Mouse (Mus musculus) megakaryocyte, adult 5-6 weeks (primary cell): ENCODE measurements around the gene Hnrnpl. TPM values are rescaled to one million over a fixed set of nuclear protein-coding genes. Genes with fewer than 3 reads are reported as not detected.
A peak's percentile ranks its signal among the peaks of the same experiment; 100 is the strongest.

ENCODE experiments used
- ATAC-seq: 2 replicates; pipeline ENCODE4 v1.8.0; 2016; ENCODE audit warnings: mild to moderate bottlenecking, inconsistent platforms; ENCODE audit not compliant: poor library complexity, severe bottlenecking
- total RNA-seq, 2 experiments: library from RNA; stranded (forward) in 1 of 2; stranded (reverse) in 1 of 2; fragments of 153-499, 151-499 nt in 1 of 2; fragments of 221-1000, 200-1000 nt in 1 of 2; gene quantifications; 2 replicates each; pipeline versions ENCODE4 v1.2.3 to v1.2.4; 2015 to 2017

The Hnrnpl gene
- total RNA-seq, 2 experiments from 2014 or later, result 187 to 307 TPM

DNA sequence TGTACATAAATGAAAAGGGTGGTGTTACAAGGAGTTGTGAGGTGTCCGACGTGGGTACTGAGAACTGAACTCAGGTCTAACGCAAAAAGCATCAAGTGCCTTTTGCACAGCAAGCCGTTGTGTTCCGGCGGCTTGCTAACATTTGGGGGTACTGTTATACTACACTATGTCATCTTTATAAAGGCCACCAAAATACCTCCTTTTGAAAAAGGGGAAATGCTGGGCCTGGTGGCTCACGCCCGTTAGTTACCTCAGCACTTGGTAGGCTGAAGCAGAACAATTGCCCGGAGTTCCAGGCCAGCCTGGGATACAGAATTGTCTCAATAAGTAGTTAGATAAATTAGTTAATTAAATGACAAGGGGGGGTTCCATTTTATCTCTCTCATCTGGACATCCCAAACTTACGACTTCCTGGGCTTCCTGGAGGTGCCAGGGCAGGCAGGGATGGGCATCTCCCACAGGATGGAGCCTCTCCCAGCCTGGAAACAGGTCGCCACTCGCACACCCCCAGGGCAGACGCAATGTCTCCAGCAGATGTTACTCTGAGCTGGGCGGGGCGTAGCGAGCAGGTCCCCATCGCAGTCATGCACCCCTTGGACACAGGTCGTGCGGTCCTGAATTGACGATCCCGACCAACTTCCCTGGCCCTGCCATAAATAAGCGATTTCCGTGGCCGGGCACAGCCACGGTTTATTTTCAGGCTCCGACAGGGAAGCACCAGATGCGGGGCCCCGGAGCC is 58.6 kb downstream of the Hnrnpl start:
- no peak for ATAC-seq

DNA sequence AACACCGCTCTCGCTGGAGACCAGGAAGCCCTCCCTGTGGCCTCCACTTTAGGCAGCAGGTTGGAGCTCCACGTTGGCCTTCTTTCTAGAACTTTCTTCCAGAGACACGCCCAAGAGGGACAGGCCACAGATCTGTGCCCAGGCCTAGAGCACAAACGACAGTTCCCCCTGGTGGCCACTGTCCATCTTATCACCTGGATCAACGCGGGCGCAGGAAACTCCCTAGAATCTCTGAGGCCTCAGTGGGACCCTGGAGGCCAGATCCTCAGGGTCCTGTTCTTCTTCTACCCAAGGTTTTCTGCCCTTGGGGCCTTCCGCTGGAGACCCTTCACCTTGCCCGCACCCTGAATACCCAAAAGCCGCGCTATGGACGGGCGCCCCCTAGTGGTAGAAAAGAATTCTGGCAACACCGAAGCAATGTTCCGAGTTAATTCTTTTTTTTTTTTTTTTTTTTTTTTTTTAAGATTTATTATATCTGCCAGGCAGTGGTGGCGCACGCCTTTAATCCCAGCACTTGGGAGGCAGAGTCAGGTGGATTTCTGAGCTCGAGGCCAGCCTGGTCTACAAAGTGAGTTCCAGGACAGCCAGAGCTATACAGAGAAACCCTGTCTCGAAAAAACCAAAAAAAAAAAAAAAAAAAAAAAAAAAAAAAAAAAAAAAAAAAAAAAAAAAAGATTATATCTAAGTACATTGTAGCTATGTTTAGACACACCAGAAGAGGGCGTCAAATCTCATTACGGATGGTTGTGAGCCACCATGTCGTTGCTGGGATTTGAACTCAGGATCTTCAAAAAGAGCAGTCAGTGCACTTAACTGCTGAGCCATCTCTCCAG is 59.4 kb downstream of the Hnrnpl start:
- peak; percentile 75 for ATAC-seq

DNA sequence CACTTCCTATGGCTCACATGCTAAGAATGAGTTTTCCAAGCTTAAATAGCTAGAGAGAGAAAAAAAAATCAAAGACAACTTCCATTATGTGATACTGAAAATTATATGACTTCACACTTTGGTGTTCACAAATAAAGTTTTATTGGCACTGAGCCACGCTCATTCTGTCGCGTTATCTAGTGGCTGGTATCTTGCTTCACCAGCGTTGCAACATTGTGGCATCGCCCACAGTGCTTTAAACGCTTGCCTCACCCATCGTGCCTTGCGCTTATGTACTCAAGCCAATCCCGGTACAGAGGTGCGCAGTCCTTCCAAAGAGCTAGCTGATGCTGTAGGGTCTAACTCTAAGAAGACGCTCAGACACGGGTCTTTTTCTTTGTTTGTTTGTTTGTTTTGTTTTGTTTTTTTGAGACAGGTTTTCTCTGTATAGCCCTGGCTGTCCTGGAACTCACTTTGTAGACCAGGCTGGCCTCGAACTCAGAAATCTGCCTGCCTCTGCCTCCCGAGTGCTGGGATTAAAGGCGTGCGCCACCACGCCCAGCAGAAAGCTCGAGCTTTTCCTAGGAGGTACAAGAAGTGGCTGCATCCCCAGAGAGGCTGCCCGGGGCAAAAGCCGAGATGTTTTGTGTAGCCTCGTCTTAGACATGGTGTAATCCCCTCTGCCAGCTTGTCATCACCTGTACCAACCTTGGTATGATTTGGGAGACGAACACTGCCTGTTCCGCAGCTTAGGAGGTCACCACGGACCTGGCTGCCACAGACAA is 62.7 kb downstream of the Hnrnpl start:
- peak; percentile 61 for ATAC-seq

Other genes with a start within 250 kb of the Hnrnpl start
- gene Samd4b, start 210.4 kb upstream of the Hnrnpl start, total RNA-seq (2015), result 30.2 and 35.4 TPM in 2 replicates
- gene Samd4b, start 210.4 kb upstream of the Hnrnpl start, total RNA-seq (2017), result 6.1 and 7.1 TPM in 2 replicates
- gene Pak4, start 210.4 kb upstream of the Hnrnpl start, total RNA-seq (2015), result 10.0 and 12.8 TPM in 2 replicates
- 9.9 and 11.7 TPM in 2 replicates for gene Pak4, start 210.4 kb upstream of the Hnrnpl start, total RNA-seq (2017)
- not detected in 2 replicates for gene Acp7, start 177.2 kb upstream of the Hnrnpl start, total RNA-seq (2015)
- gene Acp7, start 177.2 kb upstream of the Hnrnpl start, total RNA-seq (2017), result not detected in 2 replicates
- 0.58 and 0.93 TPM in 2 replicates for gene Fbxo27, start 115.7 kb upstream of the Hnrnpl start, total RNA-seq (2015)
- gene Fbxo27, start 115.7 kb upstream of the Hnrnpl start, total RNA-seq (2017), result 0.08 and 0.70 TPM in 2 replicates
- 1.1 and 1.2 TPM in 2 replicates for gene Fbxo17, start 91.7 kb upstream of the Hnrnpl start, total RNA-seq (2015)
- gene Fbxo17, start 91.7 kb upstream of the Hnrnpl start, total RNA-seq (2017), result 0.26 and 0.77 TPM in 2 replicates
- 67.6 and 79.2 TPM in 2 replicates for gene Mrps12, start 66.7 kb upstream of the Hnrnpl start, total RNA-seq (2015)
- gene Mrps12, start 66.7 kb upstream of the Hnrnpl start, total RNA-seq (2017), result 29.1 and 32.0 TPM in 2 replicates
- 4.8 and 4.9 TPM in 2 replicates for gene Sars2, start 66.5 kb upstream of the Hnrnpl start, total RNA-seq (2015)
- gene Sars2, start 66.5 kb upstream of the Hnrnpl start, total RNA-seq (2017), result 5.6 and 6.9 TPM in 2 replicates
- gene Ccer2, start 52.4 kb upstream of the Hnrnpl start, total RNA-seq (2015), result not detected in 2 replicates
- gene Ccer2, start 52.4 kb upstream of the Hnrnpl start, total RNA-seq (2017), result not detected in 2 replicates
- gene Sirt2, start 41.8 kb upstream of the Hnrnpl start, total RNA-seq (2015), result 70.0 and 73.0 TPM in 2 replicates
- 28.0 and 36.7 TPM in 2 replicates for gene Sirt2, start 41.8 kb upstream of the Hnrnpl start, total RNA-seq (2017)
- 15.5 and 19.5 TPM in 2 replicates for gene Nfkbib, start 41.0 kb upstream of the Hnrnpl start, total RNA-seq (2015)
- 13.3 and 15.6 TPM in 2 replicates for gene Nfkbib, start 41.0 kb upstream of the Hnrnpl start, total RNA-seq (2017)
- gene Rinl, start 19.6 kb upstream of the Hnrnpl start, total RNA-seq (2015), result 64.9 and 68.8 TPM in 2 replicates
- 62.6 and 71.5 TPM in 2 replicates for gene Rinl, start 19.6 kb upstream of the Hnrnpl start, total RNA-seq (2017)
- 119 TPM in 2 replicates for gene Ech1, start 16.7 kb downstream of the Hnrnpl start, total RNA-seq (2015)
- gene Ech1, start 16.7 kb downstream of the Hnrnpl start, total RNA-seq (2017), result 78.8 and 82.8 TPM in 2 replicates
- 3.1 and 13.4 TPM in 2 replicates for gene Lgals4, start 25.3 kb downstream of the Hnrnpl start, total RNA-seq (2015)
- 5.2 and 5.9 TPM in 2 replicates for gene Lgals4, start 25.3 kb downstream of the Hnrnpl start, total RNA-seq (2017)
- gene Lgals7, start 55.3 kb downstream of the Hnrnpl start, total RNA-seq (2015), result not detected in 2 replicates
- not detected in 2 replicates for gene Lgals7, start 55.3 kb downstream of the Hnrnpl start, total RNA-seq (2017)
- gene Capn12, start 72.9 kb downstream of the Hnrnpl start, total RNA-seq (2015), result not detected in 2 replicates
- not detected in 2 replicates for gene Capn12, start 72.9 kb downstream of the Hnrnpl start, total RNA-seq (2017)
- gene Actn4, start 153.8 kb downstream of the Hnrnpl start, total RNA-seq (2015), result 82.5 and 87.8 TPM in 2 replicates
- 44.7 and 55.1 TPM in 2 replicates for gene Actn4, start 153.8 kb downstream of the Hnrnpl start, total RNA-seq (2017)
- gene Eif3k, start 173.3 kb downstream of the Hnrnpl start, total RNA-seq (2015), result 216 and 241 TPM in 2 replicates
- 340 and 348 TPM in 2 replicates for gene Eif3k, start 173.3 kb downstream of the Hnrnpl start, total RNA-seq (2017)
- 53.8 and 54.4 TPM in 2 replicates for gene Map4k1, start 173.5 kb downstream of the Hnrnpl start, total RNA-seq (2015)
- 44.2 and 60.4 TPM in 2 replicates for gene Map4k1, start 173.5 kb downstream of the Hnrnpl start, total RNA-seq (2017)